Mouse (Mus musculus): ENCODE results near the gene Ak1.

Ak1 gene

DNA sequence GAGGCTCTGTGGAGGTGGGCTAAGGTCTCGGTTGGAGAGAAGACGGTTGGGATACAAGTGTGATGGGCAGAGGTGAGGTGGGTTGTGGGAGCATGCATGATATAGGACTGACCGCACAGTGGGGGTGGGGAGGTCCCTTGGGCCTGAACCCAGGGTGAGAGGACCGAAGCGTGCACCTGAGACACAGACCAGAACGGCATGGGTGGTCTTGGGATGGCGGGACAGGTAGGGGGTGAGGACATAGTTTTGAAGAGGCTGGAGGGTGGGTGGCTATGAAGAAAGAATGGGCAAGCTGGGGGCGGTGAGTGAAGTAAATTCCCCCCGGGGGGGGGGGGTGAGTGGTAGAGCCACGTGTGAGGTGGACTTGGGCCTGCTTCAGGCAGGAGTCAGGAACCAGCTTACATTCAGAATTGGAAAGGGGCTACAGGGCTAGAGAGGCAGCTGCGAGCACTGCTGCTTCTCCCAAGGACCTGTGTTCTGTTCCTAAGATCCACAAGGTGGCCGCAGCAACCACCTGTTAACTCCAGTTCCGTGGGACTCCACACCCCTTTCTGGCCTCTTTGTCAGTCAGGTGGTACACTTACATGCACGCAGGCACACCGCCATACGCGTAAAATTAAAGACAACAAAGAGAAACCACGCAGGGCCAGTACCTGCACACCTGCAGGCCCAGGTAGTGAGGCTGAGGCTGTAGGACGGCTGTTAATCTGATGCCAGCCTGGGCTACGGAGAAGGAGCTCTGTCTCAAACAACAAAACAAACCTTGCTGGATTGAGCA is 5.9 kb downstream of the Ak1 start:
- in situ Hi-C loops (cut with MseI, MboI), result no loop called here

DNA sequence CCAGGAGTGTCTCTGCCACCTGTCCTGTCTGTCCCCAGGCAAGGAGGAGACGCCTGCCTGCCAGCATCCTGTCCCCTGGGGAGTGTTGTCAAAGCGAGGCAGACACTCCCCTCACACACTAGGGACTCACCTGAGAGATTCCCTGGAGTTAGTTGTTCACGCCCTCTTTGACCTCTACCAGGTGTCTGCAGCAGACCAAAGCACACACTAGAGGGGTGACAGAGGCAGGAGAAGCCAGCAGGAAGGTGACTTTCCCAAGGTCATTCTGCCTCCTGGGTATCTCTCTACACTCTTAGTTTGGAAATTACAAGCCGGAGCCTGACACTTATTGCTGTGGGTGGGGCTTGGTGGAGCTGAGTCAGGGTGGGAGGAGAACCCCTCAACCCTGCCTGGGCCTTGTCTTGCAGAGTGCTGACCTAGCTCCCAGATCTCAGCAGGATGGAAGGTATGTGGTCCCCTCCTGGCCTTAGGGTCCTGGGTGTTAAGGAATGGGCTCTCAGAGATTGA is 6.5 kb downstream of the Ak1 start:
- in situ Hi-C loops (cut with MseI, MboI), result no loop called here

- in situ Hi-C loops (cut with MseI, MboI), result no loop called here
Observed at GRCm38 (mm10) chr2:32628729-32629128, 7.2 kb downstream of the Ak1 start.

DNA sequence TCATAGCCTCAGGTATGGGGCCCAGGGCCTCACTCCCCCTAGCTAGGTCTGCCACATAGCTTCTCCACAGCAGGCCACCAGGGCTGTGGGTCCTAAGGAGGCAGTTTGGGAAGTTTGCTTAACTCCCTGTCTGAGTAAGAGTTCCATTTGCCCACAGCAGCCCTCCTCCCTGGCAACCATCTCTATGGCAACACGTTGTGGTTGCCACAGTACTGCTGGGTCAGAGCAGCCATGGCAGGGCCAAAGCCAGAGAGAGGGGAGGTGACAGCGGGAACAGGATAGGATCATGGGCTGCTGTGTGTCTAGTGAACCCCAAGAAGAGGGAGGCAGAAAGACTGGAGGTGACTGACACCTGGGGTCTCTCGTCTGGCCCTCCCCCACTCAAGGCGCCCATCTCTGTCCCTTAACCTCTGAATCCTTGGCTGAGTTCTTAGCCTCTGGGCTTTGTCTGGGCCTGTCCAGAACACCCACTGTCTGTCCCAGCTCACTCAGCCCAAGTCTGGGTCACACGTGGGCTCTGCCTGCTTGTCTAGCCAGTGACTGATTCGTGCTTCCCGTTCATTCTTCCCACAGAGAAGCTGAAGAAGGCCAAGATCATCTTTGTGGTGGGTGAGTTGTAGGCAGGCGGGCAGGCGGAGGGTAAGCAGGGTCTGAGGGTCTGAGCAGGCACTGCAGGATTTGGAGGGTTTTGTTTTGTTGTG is 7.9 kb downstream of the Ak1 start:
- in situ Hi-C loops (cut with MseI, MboI), result no loop called here

DNA sequence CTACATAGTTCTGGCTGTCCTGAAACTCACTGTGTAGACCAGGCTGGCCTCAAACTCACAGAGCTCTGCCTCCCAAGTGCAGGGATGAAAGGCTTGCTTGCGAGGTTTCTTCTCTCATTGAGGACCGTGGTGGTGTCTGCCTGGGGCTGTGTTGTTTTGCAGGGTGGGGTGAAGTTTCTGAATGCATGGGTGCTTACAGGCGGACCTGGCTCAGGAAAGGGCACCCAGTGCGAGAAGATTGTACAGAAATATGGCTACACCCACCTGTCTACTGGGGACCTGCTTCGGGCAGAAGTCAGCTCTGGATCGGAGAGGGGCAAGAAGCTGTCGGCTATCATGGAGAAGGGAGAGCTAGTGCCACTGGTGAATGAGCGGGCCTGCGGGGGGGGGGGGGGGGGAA is 8.5 kb downstream of the Ak1 start:
- in situ Hi-C loops (cut with MseI, MboI), result loop anchor here in 1 of 2 experiments (5.0 kb wide), 1 partner anchor 52 kb away; no protein-coding TSS in a partner anchor

GRCm38 (mm10) chr2:32631046-32631445 is 9.5 kb downstream of the Ak1 start:
- in situ Hi-C loops (cut with MseI, MboI), result loop anchor here in 1 of 2 experiments (5.0 kb wide), 1 partner anchor 51 kb away; no protein-coding TSS in a partner anchor

- in situ Hi-C loops (cut with MseI, MboI), result loop anchor here in 1 of 2 experiments (5.0 kb wide), 1 partner anchor 50 kb away; no protein-coding TSS in a partner anchor
Observed at GRCm38 (mm10) chr2:32631737-32632394, 10.3 kb downstream of the Ak1 start.

DNA sequence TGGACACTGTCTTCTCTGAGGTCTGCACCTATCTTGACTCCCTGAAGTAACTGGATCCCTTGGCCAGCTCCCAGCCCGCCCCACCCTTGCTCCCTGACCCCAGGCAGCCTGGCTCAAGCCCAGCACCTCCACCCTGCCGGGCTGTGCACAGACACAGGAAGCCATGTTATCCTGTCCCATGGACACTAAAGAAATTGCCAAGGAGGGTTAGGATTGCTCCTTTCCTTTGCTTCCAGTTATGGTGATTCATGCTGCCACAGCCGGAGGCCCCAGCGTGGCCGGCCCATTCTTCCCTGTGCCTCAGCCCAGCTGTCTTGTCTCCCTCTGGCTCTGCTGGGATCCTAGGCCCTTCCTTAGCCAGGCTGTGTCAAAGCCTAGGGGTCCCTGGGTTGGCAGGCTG is 12.1 kb downstream of the Ak1 start:
- in situ Hi-C loops (cut with MseI, MboI), result loop anchor here in 1 of 2 experiments (5.0 kb wide), 1 partner anchor 49 kb away; no protein-coding TSS in a partner anchor

DNA sequence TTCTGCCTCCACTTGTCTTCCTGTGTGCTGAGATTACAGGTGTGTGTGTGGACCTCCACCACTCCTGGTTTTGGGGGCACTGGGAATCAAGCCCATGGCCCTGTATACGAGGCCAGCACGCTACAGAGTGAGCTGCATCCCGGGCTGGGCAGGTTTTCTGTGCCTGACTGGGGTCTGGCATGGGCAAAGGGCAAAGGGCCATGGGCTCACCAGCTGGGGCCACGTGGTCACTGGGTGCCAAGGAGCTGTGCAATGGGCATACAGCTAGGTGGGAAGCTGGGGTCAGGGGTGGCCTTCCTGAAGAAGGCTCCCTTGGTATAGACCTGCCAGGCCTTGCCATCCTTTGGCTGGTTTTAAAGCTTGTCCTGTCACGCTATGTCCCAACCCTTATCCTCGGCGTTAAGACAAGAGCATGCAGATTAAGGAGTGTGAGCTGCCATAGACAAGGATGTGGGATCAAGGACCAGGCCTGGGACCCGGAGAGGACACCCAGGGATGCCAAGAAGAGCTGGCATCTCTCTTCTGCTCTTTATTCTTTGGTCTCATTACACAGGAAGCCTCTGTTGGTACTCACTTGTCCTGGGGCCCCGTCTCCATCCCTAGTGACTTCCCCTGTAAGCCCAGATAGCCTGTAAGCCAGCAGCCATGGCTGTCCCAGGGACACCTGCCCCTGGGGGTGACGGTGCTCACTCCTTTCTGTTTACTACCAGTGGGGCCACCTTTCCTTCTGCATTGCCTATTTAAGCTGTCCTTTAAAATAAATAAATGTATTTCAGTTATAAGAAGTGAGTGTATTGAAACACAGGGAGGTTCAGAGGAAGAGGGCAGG is 12.9 kb downstream of the Ak1 start:
- in situ Hi-C loops (cut with MseI, MboI), result loop anchor here in 1 of 2 experiments (5.0 kb wide), 1 partner anchor 48 kb away; no protein-coding TSS in a partner anchor

DNA sequence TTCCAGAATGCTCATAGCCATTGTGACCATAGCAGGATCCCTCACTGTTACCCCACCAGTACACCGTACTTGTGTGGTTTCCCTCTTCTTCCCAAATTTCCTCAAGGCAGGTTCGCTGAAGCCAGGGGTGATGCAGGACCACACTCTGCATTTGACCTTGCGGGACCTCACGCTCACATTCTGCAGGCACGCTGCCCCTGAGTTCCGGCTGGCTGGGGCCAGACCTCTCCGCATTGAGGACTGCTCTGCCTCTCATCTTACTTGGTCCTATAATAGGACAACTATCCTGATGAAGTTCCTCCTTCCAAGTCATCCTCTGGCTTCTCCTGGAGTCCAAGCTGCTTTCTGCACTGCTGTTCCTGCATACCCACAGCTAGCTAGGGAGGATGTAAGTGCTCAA is 15.1 kb downstream of the Ak1 start:
- in situ Hi-C loops (cut with MseI, MboI), result no loop called here

DNA sequence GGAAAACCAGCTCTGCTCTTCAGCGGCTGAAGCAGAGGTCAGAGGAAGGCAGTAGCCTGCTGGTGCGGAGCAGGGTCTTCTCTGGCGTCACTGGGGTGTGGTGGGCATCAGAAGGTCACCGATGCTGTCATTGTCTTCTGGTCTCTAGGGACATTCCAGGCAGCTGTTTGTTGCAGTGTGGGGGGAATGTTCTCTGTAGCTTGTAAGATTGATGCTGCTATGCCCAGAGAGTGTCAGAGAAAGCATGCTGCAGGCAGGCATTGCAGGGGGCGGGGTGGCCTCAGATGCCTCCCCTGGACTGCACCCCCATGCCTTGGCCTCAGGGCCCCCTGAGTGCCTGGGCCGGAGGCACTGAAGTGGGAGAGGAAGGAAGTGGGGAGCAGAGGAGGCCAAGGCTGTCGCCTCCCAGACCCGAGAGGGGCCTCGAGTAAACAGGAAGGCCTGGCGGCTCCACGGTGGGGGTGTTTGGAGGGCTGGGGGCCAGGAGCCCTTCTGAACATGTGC is 16.3 kb downstream of the Ak1 start:
- in situ Hi-C loops (cut with MseI, MboI), result no loop called here

- in situ Hi-C loops (cut with MseI, MboI), result no loop called here
Observed at GRCm38 (mm10) chr2:32639632-32640031, 18.1 kb downstream of the Ak1 start.

- in situ Hi-C loops (cut with MseI, MboI), result no loop called here
Observed at GRCm38 (mm10) chr2:32640550-32641051, 19.0 kb downstream of the Ak1 start.

GRCm38 (mm10) chr2:32641810-32642209 is 20.3 kb downstream of the Ak1 start:
- in situ Hi-C loops (cut with MseI, MboI), result no loop called here

DNA sequence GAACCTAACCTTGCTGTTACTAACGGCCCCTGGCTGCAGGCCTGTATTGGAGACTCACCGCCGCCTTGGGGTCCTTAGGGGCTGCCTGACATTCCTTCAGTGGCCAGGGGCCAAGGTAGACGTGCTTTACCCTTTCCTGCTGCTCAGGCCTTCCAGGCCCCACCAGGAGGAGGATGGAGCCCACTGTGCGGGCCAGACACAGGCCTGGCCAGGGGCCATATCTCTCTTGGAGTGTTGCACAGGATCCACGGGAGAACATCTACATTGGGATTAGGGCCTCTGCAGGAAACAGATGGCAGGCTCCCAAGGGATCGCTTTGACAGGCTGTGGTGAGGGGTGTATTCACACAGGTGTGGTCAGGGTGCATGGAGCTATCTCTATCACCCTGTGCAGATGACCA is 21.3 kb downstream of the Ak1 start:
- in situ Hi-C loops (cut with MseI, MboI), result no loop called here

DNA sequence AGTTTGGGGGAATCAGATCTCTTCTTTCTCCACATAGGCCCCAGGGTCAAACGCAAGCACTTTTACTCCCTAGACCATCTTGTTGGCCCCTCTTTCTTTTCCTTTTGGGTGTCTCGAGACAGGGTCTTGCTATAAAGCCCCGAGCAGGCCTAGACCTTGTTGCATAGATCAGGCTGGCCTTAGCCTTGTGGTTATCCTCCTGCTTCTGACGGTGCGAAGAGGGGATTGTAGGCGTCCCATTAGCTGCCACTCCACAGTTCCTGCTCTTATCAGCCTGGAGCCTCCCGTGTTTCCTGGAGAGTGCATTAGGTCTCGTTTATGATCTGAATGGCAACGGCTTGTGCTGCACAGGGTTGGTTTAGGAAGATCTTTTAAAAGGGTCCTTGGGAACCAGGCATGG is 22.5 kb downstream of the Ak1 start:
- in situ Hi-C loops (cut with MseI, MboI), result no loop called here

- in situ Hi-C loops (cut with MseI, MboI), result no loop called here
Observed at GRCm38 (mm10) chr2:32644799-32645475, 23.4 kb downstream of the Ak1 start.

DNA sequence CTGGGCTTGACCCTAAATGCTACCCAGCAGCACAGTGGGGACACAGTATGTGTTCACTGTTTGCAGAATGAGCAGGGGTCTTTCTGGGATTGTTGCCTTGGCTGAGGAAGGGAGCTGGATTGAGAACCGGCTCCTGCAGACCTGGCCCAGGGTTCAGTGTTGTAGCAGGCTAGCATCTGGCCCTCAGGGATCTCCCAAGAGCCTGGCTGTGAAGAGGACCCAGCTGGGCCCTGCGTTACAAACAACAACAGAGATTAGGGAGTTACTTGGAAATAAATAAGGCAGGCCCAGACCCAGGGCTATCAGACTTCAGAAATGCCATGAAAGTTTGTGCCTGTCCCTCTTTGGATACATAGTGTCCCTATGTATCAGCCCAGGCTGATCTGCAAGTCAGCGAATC is 24.1 kb downstream of the Ak1 start:
- in situ Hi-C loops (cut with MseI, MboI), result no loop called here

DNA sequence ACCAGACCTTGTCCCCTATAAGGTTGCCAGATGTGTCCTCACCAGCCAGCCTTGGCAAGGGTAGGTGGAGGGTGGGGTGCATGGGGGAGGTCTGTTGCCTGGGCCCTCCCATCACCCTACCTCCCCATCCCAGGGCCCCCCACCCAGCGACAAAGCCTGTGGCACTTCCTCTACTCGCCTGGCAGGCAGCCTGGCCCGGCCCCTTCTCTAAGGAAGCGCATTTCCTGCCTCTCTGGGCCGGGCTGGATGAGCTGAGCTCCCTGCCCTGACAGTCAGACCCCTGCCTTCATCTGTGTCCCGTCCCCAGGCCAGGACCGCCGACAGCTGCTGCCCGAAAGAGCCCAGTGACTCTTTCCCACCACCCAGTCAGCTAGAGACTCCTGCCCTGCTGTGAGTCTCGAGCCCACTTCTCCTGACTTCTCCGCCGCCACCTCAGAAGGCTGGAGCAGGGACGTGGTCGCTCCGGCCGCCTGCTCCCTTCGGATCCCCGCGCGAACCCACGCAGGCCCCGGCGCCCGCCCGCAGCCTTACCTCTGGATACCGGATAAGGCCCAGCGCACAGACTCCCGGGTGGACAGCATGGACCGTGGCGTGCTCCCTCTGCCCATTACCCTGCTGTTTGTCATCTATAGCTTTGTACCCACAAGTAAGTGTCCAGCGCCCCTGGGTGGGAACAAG is 25.0 kb downstream of the Ak1 start, which contains the start of gene Eng:
Gene Eng (plus strand): TSS at position 217 of the 678 bp plus-strand sequence.
- in situ Hi-C loops (cut with MseI, MboI), result no loop called here
